Mouse (Mus musculus) lung, postnatal 4 days (tissue): Measurements from ENCODE around the gene Stx8.
A peak's percentile ranks its signal among the peaks of the same experiment; 100 is the strongest.

Experiments
- DNase-seq, 2 experiments: peaks; one replicate each; pipeline ENCODE4 v3.0.0; 2021

Stx8 gene

GRCm38 (mm10) chr11:68089885-68090592 lies 124.0 kb downstream of the Stx8 start:
- DNase-seq, result peak; percentile 35 to 48

- no peak for DNase-seq
Measured at GRCm38 (mm10) chr11:68091975-68092759, 126.2 kb downstream of the Stx8 start.

- DNase-seq, result no peak
Measured at GRCm38 (mm10) chr11:68101598-68101997, 135.6 kb downstream of the Stx8 start.

GRCm38 (mm10) chr11:68103480-68103879 lies 137.5 kb downstream of the Stx8 start:
- no peak for DNase-seq

- DNase-seq, result no peak
Measured at GRCm38 (mm10) chr11:68106053-68106452, 140.1 kb downstream of the Stx8 start.

GRCm38 (mm10) chr11:68113454-68114100 lies 147.6 kb downstream of the Stx8 start:
- peak; percentile 22 to 62 for DNase-seq

GRCm38 (mm10) chr11:68114202-68114601 lies 148.2 kb downstream of the Stx8 start:
- peak in 1 of 2 experiments; percentile 36 for DNase-seq

GRCm38 (mm10) chr11:68116157-68116556 lies 150.2 kb downstream of the Stx8 start:
- DNase-seq, result no peak

GRCm38 (mm10) chr11:68117878-68118660 lies 152.1 kb downstream of the Stx8 start:
- no peak for DNase-seq

- no peak for DNase-seq
Measured at GRCm38 (mm10) chr11:68118679-68119078, 152.7 kb downstream of the Stx8 start.

- no peak for DNase-seq
Measured at GRCm38 (mm10) chr11:68119136-68119535, 153.1 kb downstream of the Stx8 start.

- no peak for DNase-seq
Measured at GRCm38 (mm10) chr11:68121260-68121659, 155.3 kb downstream of the Stx8 start.

GRCm38 (mm10) chr11:68121660-68122059 lies 155.7 kb downstream of the Stx8 start:
- DNase-seq, result no peak

- DNase-seq, result no peak
Measured at GRCm38 (mm10) chr11:68126071-68126470, 160.1 kb downstream of the Stx8 start.

GRCm38 (mm10) chr11:68134494-68134893 lies 168.5 kb downstream of the Stx8 start:
- DNase-seq, result peak; percentile 24 to 61

GRCm38 (mm10) chr11:68135350-68135749 lies 169.4 kb downstream of the Stx8 start:
- DNase-seq, result peak; percentile 43 to 72

GRCm38 (mm10) chr11:68136687-68137086 lies 170.7 kb downstream of the Stx8 start:
- DNase-seq, result no peak

- DNase-seq, result no peak
Measured at GRCm38 (mm10) chr11:68142296-68142695, 176.3 kb downstream of the Stx8 start.

- no peak for DNase-seq
Measured at GRCm38 (mm10) chr11:68144235-68145065, 178.5 kb downstream of the Stx8 start.

- no peak for DNase-seq
Measured at GRCm38 (mm10) chr11:68145066-68145585, 179.1 kb downstream of the Stx8 start.

GRCm38 (mm10) chr11:68145586-68146455 lies 179.8 kb downstream of the Stx8 start:
- DNase-seq, result no peak
